Mouse (Mus musculus): ENCODE data around the gene Gm21958. TPM values are rescaled to one million over a fixed set of nuclear protein-coding genes. Genes with fewer than 3 reads are reported as not detected.

Gm21958 gene
- total RNA-seq, 2 experiments from 2014 or later: not detected

Other genes with a start within 250 kb of the Gm21958 start
- gene Supt20, start 21.5 kb downstream of the Gm21958 start, total RNA-seq (2021): 10 to 100 TPM; 43.1 to 44.7 TPM
- gene Exosc8, start 21.0 kb upstream of the Gm21958 start, total RNA-seq (2021): 10 to 100 TPM; 26.9 to 32.9 TPM
- gene Alg5, start 21.2 kb upstream of the Gm21958 start, total RNA-seq (2021): 10 to 100 TPM; 19.9 to 23.1 TPM
- 1 to 10 TPM; 7.4 to 8.8 TPM for gene Smad9, start 41.2 kb upstream of the Gm21958 start, total RNA-seq (2021)
- gene Rfxap, start 93.4 kb upstream of the Gm21958 start, total RNA-seq (2021): 10 to 100 TPM; 52.4 to 58.8 TPM
- 10 to 100 TPM; 82.5 to 83.8 TPM for gene Sertm1, start 201.5 kb upstream of the Gm21958 start, total RNA-seq (2021)

All from layer of hippocampus, adult 18-20 months (tissue).